Mouse (Mus musculus) liver, postnatal 0 days (tissue): Measurements from ENCODE around the gene Zfp661. TPM values are rescaled to one million over a fixed set of nuclear protein-coding genes. Genes with fewer than 3 reads are reported as not detected.
A peak's percentile ranks its signal among the peaks of the same experiment; 100 is the strongest.

ENCODE experiments used
- ATAC-seq: fragments of 200-750 bp; cut with Nextera tagmentation; 2 replicates; pipeline ENCODE4 v1.8.0; 2017; ENCODE audit warnings: mild to moderate bottlenecking, moderate library complexity
- DNase-seq: peaks from one replicate; pipeline ENCODE4 v3.0.0-alpha.2; 2016
- H3K27ac ChIP-seq: fragments of 300-500 bp; sonication (generic); 2 replicates; pipeline ENCODE4 v1.5.1; 2014; ENCODE audit warnings: antibody characterized with exemption, moderate library complexity, mild to moderate bottlenecking, low read depth
- H3K27me3 ChIP-seq: fragments of 300-500 bp; sonication (generic); 2 replicates; pipeline ENCODE4 v1.6.1; 2014; ENCODE audit warnings: low read length, control low read depth, mixed read lengths; ENCODE audit not compliant: insufficient read depth
- H3K36me3 ChIP-seq: fragments of 300-500 bp; sonication (generic); replicated peaks from 2 replicates; pipeline ENCODE4 v1.6.1; 2014; ENCODE audit warnings: mild to moderate bottlenecking, control low read depth, low read length, moderate library complexity, mixed read lengths; ENCODE audit not compliant: insufficient read depth
- H3K4me1 ChIP-seq: fragments of 300-500 bp; sonication (generic); 2 replicates; pipeline ENCODE4 v1.6.1; 2014; ENCODE audit warnings: antibody characterized with exemption, mild to moderate bottlenecking, control low read depth; ENCODE audit not compliant: insufficient read depth
- H3K4me2 ChIP-seq: fragments of 300-500 bp; sonication (generic); 2 replicates; pipeline ENCODE4 v1.6.1; 2014; ENCODE audit warnings: low read depth, mild to moderate bottlenecking, low read length, moderate library complexity, mixed read lengths
- H3K4me3 ChIP-seq: fragments of 300-500 bp; sonication (generic); 2 replicates; pipeline ENCODE4 v1.5.1; 2014; ENCODE audit warnings: low read depth, low read length
- H3K9ac ChIP-seq: fragments of 300-500 bp; sonication (generic); replicated peaks from 2 replicates; pipeline ENCODE4 v1.6.1; 2014; ENCODE audit warnings: mild to moderate bottlenecking, moderate library complexity
- H3K9me3 ChIP-seq: fragments of 300-500 bp; sonication (generic); 2 replicates; pipeline ENCODE4 v1.6.1; 2016; ENCODE audit warnings: mild to moderate bottlenecking, control low read depth, low read length, mixed read lengths
- CTCF ChIP-seq: sonication (generic); IDR thresholded peaks from 2 replicates; pipeline ENCODE4 v1.5.1; 2016; ENCODE audit warnings: antibody characterized with exemption, low read depth
- EP300 ChIP-seq: IDR thresholded peaks from 2 replicates; pipeline ENCODE4 v1.6.1; 2016; ENCODE audit warnings: antibody characterized with exemption, low read depth, mild to moderate bottlenecking
- WGBS: fragments of 180-500 bp; shearing (Covaris S2); extraction: QIAGEN DNeasy Blood & Tissue Kit; methylation state at CpG from one replicate; pipeline ENCODE4 v1.1.7; 2014; ENCODE audit not compliant: insufficient replicate concordance; 5-methylcytosine and 5-hydroxymethylcytosine counted together
- polyA plus RNA-seq: library from polyadenylated mRNA; unstranded; fragments of >200 nt; fragmentation: Nextera tagmentation; extraction: Ambion mirVana; gene quantifications from 2 replicates; pipeline ENCODE4 v1.2.1, GENCODE M21; 2015

The Zfp661 gene
- polyA plus RNA-seq, 1 experiment from 2014 or later, result 1.7 TPM

- H3K36me3 ChIP-seq, result no peaks in the 10 kb centered on the region
- no peak overlapping the region for H3K4me2 ChIP-seq
- H3K27me3 ChIP-seq, result peaks cover 30% of the 10 kb centered on the region
- H3K9ac ChIP-seq, result no peak overlapping the region
- no peak for TF ChIP-seq EP300
- TF ChIP-seq CTCF, result no peak
- H3K4me1 ChIP-seq, result no peaks in the 10 kb centered on the region
- ATAC-seq, result no peak
- no peak for DNase-seq
- H3K27ac ChIP-seq, result no peak overlapping the region
- H3K4me3 ChIP-seq, result no peak overlapping the region
- H3K9me3 ChIP-seq, result no peaks in the 10 kb centered on the region
- whole genome bisulfite sequencing, result 76% methylated on average over 2 of the region's 2 CpGs
Measured at GRCm38 (mm10) chr2:127541697-127542096, 45.2 kb downstream of the Zfp661 start.

- no peak for ATAC-seq
- H3K4me1 ChIP-seq, result no peaks in the 10 kb centered on the region
- DNase-seq, result no peak
- no peaks in the 10 kb centered on the region for H3K9me3 ChIP-seq
- 13% methylated on average over 29 of the region's 29 CpGs for WGBS
- no peaks in the 10 kb centered on the region for H3K36me3 ChIP-seq
- H3K9ac ChIP-seq, result no peak within 1 kb of the TSS
- no peak within 1 kb of the TSS for H3K4me2 ChIP-seq
- TF ChIP-seq EP300 (no peak), CTCF (no peak)
- no peak within 1 kb of the TSS for H3K27ac ChIP-seq
- H3K27me3 ChIP-seq, result peaks cover 30% of the 10 kb centered on the region
- H3K4me3 ChIP-seq, result no peak within 1 kb of the TSS
Measured at GRCm38 (mm10) chr2:127541185-127541584, 45.7 kb downstream of the Zfp661 start, which contains the start of gene Prom2. TSS of gene Prom2 (minus strand) at chr2:127541467.

- Histone ChIP-seq H3K36me3 (no peaks in the 10 kb centered on the region), H3K4me2 (no peak overlapping the region), H3K27ac (no peak overlapping the region), H3K27me3 (peaks cover 30% of the 10 kb centered on the region), H3K4me3 (no peak overlapping the region), H3K9ac (no peak overlapping the region), H3K9me3 (no peaks in the 10 kb centered on the region), H3K4me1 (no peaks in the 10 kb centered on the region)
- TF ChIP-seq EP300, result no peak
- TF ChIP-seq CTCF, result peak; percentile 51
- ATAC-seq (no peak), DNase-seq (no peak)
- 32% methylated on average over 4 of the region's 4 CpGs for WGBS
Measured at GRCm38 (mm10) chr2:127539494-127539893, 47.4 kb downstream of the Zfp661 start.

DNA sequence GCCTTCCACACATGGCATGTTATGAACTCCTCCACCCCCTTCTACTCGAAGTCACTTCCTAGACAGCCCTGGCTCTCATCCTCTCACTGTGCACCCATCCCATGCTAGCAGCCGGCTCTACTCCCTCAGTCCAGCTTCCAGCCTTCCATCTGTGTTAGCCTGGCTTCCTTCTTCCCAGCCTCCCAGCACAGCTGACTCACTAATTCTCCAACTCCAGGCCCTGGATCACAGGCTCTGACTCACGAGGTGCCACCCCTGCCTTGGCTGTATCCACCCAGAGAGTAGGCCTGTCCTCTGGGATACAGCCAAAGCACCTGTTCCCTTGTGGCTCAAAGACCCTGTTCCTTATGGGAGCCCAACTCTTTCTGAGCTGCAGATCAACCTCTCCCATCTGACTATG lies 49.3 kb downstream of the Zfp661 start:
- Histone ChIP-seq H3K9ac (no peak overlapping the region), H3K9me3 (no peaks in the 10 kb centered on the region), H3K4me3 (no peak overlapping the region), H3K27me3 (peaks cover 25% of the 10 kb centered on the region), H3K36me3 (no peaks in the 10 kb centered on the region), H3K27ac (no peak overlapping the region), H3K4me2 (no peak overlapping the region), H3K4me1 (no peaks in the 10 kb centered on the region)
- WGBS, result 45% methylated on average over 3 of the region's 3 CpGs
- TF ChIP-seq EP300 (no peak), CTCF (no peak)
- no peak for DNase-seq
- no peak for ATAC-seq

DNA sequence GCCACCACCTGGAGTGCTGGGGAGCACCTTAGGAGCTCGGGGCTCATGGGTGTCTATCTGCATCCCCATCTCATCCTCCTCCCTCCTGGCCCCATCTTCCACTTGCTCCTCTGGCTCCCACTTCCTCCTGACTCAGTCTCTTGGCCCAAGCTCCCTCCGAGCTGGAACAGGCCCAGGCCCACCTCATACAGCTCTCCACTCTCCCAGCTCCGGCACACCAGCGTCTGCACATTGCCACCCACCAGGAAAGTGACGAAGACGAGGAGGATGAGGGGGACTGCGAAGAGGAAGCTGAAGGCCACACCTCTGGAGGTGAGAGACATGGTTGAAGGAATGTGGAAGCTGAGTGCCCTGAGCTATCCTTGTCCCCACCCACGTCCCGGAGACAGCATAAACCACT lies 51.5 kb downstream of the Zfp661 start:
- DNase-seq (no peak), ATAC-seq (no peak)
- Histone ChIP-seq H3K9ac (no peak overlapping the region), H3K27ac (no peak overlapping the region), H3K36me3 (no peaks in the 10 kb centered on the region), H3K27me3 (peaks cover 10% of the 10 kb centered on the region), H3K4me1 (no peaks in the 10 kb centered on the region), H3K9me3 (no peaks in the 10 kb centered on the region), H3K4me2 (no peak overlapping the region), H3K4me3 (no peak overlapping the region)
- 76% methylated on average over 9 of the region's 9 CpGs for WGBS
- no peak for TF ChIP-seq CTCF
- TF ChIP-seq EP300, result no peak

DNA sequence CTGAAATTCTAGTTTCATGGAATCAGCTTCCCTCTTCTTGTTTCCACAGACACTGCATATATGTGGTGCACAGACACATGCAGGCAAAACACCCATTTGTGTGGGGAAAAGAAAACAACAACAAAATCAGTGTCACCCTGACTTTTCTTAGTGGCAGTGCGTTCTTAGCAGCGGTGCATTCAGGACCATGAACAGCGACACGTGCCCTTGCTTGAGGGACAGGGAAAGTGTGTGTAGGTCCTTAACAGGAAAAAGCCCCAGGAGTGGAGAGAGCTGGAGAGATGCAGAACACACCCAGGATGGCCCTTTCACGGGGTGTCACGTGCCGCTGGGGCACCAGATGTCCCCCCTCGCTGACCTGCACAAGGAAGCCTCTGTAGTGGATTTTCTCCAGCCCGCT lies 54.5 kb downstream of the Zfp661 start:
- ATAC-seq (no peak), DNase-seq (peak; percentile 47)
- Histone ChIP-seq H3K27me3 (no peaks in the 10 kb centered on the region), H3K4me1 (no peaks in the 10 kb centered on the region), H3K36me3 (no peaks in the 10 kb centered on the region), H3K27ac (no peak overlapping the region), H3K9ac (no peak overlapping the region), H3K4me3 (no peak overlapping the region), H3K9me3 (no peaks in the 10 kb centered on the region), H3K4me2 (no peak overlapping the region)
- TF ChIP-seq CTCF (no peak), EP300 (no peak)
- WGBS, result 11% methylated on average over 9 of the region's 9 CpGs

GRCm38 (mm10) chr2:127531592-127531991 lies 55.3 kb downstream of the Zfp661 start:
- H3K4me3 ChIP-seq, result no peak overlapping the region
- ATAC-seq (no peak), DNase-seq (no peak)
- H3K4me2 ChIP-seq, result no peak overlapping the region
- no peak overlapping the region for H3K9ac ChIP-seq
- no peaks in the 10 kb centered on the region for H3K27me3 ChIP-seq
- no peaks in the 10 kb centered on the region for H3K4me1 ChIP-seq
- H3K9me3 ChIP-seq, result no peaks in the 10 kb centered on the region
- 80% methylated on average over 2 of the region's 2 CpGs for WGBS
- no peaks in the 10 kb centered on the region for H3K36me3 ChIP-seq
- no peak for TF ChIP-seq CTCF
- TF ChIP-seq EP300, result no peak
- H3K27ac ChIP-seq, result no peak overlapping the region
